Mouse (Mus musculus) hindbrain, embryonic 15.5 days (tissue): ENCODE results near the gene Uba52. TPM values are rescaled to one million over a fixed set of nuclear protein-coding genes. Genes with fewer than 3 reads are reported as not detected.
A peak's percentile ranks its signal among the peaks of the same experiment; 100 is the strongest.

Source experiments
- ATAC-seq: fragments of 200-750 bp; cut with Nextera tagmentation; 2 replicates; pipeline ENCODE4 v1.8.0; 2017; ENCODE audit warnings: low read depth, moderate number of reproducible peaks, moderate TSS enrichment; ENCODE audit not compliant: low FRiP score
- H3K27ac ChIP-seq: fragments of 300-500 bp; sonication (generic); replicated peaks from 2 replicates; pipeline ENCODE4 v1.5.1; 2015; ENCODE audit warnings: mild to moderate bottlenecking, inconsistent platforms
- H3K27me3 ChIP-seq: fragments of 300-500 bp; sonication (generic); 2 replicates; pipeline ENCODE4 v1.6.1; 2015; ENCODE audit warnings: control low read depth, inconsistent platforms
- H3K36me3 ChIP-seq: fragments of 300-500 bp; sonication (generic); 2 replicates; pipeline ENCODE4 v1.6.1; 2015; ENCODE audit warnings: control low read depth, inconsistent platforms
- H3K4me1 ChIP-seq: fragments of 300-500 bp; sonication (generic); replicated peaks from 2 replicates; pipeline ENCODE4 v1.6.1; 2015; ENCODE audit warnings: control low read depth, inconsistent platforms
- H3K4me2 ChIP-seq: fragments of 300-500 bp; sonication (generic); 2 replicates; pipeline ENCODE4 v1.6.1; 2015; ENCODE audit warnings: moderate library complexity, mild to moderate bottlenecking, inconsistent platforms
- H3K4me3 ChIP-seq: fragments of 300-500 bp; sonication (generic); 2 replicates; pipeline ENCODE4 v1.5.1; 2015; ENCODE audit warnings: mild to moderate bottlenecking, inconsistent platforms
- H3K9ac ChIP-seq: fragments of 300-500 bp; sonication (generic); 2 replicates; pipeline ENCODE4 v1.6.1; 2015; ENCODE audit warnings: inconsistent platforms
- H3K9me3 ChIP-seq: fragments of 300-500 bp; sonication (generic); 2 replicates; pipeline ENCODE4 v1.6.1; 2016; ENCODE audit warnings: control low read depth, inconsistent platforms
- WGBS: fragments of 180-500 bp; shearing (Covaris S2); methylation state at CpG from one replicate; pipeline ENCODE4 v1.1.7; 2015; 5-methylcytosine and 5-hydroxymethylcytosine counted together
- polyA plus RNA-seq: library from polyadenylated mRNA; unstranded; fragments of >200 nt; fragmentation: Nextera tagmentation; extraction: Ambion mirVana; gene quantifications from 2 replicates; pipeline ENCODE4 v1.2.1, GENCODE M21; 2015

The Uba52 gene
- polyA plus RNA-seq, 1 experiment from 2014 or later = 652 TPM

DNA sequence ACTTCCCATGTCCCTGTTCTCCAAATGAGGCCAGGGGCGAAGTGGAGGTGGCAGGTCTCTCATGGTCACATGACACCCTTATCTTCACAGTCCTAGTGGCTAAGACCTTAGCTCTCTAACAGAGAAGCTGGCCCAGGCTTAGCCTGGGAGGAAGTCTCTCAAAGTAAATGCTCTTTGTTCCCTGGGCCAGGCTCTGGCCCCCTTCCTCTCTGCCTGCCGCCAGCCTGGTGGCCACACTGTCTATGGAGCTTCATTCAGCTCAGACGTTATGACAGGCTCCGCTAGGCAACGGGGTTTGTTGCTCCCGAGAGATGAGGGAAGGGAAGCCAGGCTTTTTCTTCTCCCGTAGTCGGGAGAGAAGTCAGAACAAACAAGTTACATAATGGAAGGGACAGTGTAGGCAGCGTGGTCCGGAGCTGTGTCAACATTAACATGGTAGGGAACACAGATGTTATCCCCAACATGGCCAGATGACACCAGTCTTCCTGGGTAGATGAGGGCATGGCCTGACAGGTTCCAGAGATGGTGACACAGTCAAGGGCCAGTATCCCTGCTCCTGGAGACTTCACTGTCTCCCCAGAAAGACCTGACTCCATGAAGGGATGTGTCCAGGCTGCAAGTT, 41.2 kb downstream of the Uba52 start:
- Histone ChIP-seq H3K4me1 (peaks cover 17% of the 10 kb centered on the region), H3K27me3 (no peaks in the 10 kb centered on the region), H3K27ac (peak overlapping the region; percentile 33; the same call in 1 of the 2 replicates), H3K9me3 (no peaks in the 10 kb centered on the region), H3K4me3 (no peak overlapping the region), H3K36me3 (no peaks in the 10 kb centered on the region), H3K9ac (no peak overlapping the region), H3K4me2 (no peak overlapping the region)
- ATAC-seq = peak; percentile 46; the same call in 1 of the 2 replicates
- WGBS = 29% methylated on average over 10 of the region's 10 CpGs

DNA sequence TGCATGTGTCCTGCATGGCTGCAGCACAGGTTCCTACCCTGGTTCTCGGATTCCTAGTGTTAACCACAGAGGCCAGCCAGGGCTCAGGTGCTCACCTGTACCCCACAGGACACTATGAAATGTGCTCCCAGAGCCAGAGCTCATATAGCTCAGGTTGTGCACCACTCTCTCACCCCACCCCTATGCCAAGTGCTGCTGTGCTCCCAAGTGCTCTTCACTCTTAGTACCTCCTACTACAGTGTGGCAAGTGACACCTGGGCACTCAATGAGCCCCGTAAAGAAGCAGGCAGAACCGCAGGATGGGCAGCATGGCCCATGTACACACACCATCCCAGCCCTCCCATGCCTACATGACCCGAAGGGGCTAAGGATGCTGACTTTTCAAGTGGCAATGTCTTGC, 41.9 kb downstream of the Uba52 start:
- ATAC-seq = no peak

DNA sequence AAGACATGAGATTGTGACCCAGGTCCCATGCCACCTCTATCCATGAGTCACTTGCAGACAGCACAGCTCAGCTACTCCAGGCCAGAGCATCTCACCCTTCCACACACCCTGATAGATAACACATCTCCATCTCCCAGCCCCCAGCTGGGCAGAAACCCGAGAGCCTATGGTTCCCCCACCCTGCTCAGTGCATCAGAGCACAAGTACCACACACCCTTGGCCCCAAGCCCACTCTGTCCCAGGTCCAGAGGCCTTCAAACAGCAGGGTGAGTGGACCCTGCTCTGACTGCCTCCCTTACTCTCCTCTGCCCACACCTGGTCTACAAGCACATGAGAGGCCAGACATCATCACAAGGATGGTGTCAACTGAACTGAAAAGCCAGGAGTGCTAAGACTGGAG, 42.7 kb downstream of the Uba52 start:
- Histone ChIP-seq H3K27me3 (no peaks in the 10 kb centered on the region), H3K4me2 (no peak overlapping the region), H3K9me3 (no peaks in the 10 kb centered on the region), H3K9ac (no peak overlapping the region), H3K4me3 (no peak overlapping the region), H3K4me1 (peaks cover 23% of the 10 kb centered on the region), H3K27ac (no peak overlapping the region), H3K36me3 (no peaks in the 10 kb centered on the region)
- WGBS = 83% methylated on average over 1 of the region's 1 CpGs
- ATAC-seq = no peak

More for the DNA sequence above, 41.9 kb downstream of the Uba52 start:
- H3K4me2 ChIP-seq = no peak overlapping the region
- 98% methylated on average over 4 of the region's 4 CpGs for WGBS
- peaks cover 17% of the 10 kb centered on the region for H3K4me1 ChIP-seq
- no peak overlapping the region for H3K4me3 ChIP-seq
- H3K36me3 ChIP-seq = no peaks in the 10 kb centered on the region
- H3K27me3 ChIP-seq = no peaks in the 10 kb centered on the region
- 0 out of 2 replicates have a peak overlapping the region, but pooled peaks have one; percentile 33 for H3K27ac ChIP-seq
- H3K9ac ChIP-seq = no peak overlapping the region
- H3K9me3 ChIP-seq = no peaks in the 10 kb centered on the region

DNA sequence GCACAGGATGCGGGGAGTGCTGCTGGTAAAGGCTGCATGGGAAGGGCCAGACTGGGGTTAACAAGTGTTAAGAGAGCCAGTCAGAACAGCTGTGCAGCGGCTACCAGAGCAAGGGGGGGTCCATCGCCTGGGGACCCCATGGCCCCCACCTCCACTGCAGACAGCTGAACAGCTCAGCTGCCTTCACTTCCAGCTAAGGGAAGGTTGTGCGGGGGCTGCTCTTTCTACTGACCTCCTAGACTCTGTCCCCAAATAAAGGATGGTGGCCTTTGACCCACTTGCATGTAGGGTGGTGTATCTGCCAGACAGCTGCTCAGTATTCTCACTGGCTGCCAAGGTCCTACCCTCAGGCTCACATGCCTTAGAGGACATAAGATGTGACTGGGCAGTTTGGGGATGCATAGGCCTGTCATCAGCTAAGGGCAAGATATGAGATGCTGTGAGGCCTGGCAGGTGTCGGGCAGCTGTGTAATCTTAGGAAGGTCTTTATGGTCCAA, 43.3 kb downstream of the Uba52 start:
- 78% methylated on average over 5 of the region's 5 CpGs for WGBS

DNA sequence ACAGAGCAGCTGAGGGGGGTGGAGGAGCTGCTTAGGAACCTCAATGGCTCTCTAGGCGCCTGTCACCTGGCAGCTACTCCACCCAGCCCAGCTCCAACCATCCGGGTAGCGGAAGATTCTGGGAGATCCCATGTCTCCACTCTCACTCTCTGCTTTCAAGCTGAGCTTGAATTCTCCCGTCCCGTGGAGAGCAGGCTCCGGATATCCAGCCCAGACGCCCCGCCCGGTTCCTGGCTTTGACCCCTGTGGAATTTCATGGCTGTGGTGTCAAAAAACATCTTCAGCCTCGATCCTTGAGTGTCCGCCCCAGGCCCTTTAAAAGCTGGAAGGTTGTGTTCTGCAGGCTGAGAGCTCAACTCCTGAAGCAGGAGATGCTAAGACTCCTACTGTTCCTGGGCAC, 43.8 kb downstream of the Uba52 start:
- 73% methylated on average over 11 of the region's 11 CpGs for WGBS
- Histone ChIP-seq H3K36me3 (no peaks in the 10 kb centered on the region), H3K9me3 (no peaks in the 10 kb centered on the region), H3K27me3 (no peaks in the 10 kb centered on the region), H3K9ac (no peak overlapping the region), H3K27ac (no peak overlapping the region), H3K4me3 (no peak overlapping the region), H3K4me2 (no peak overlapping the region), H3K4me1 (peaks cover 23% of the 10 kb centered on the region)
- no peak for ATAC-seq

More for the DNA sequence above, 43.3 kb downstream of the Uba52 start:
- no peak overlapping the region for H3K4me2 ChIP-seq
- no peaks in the 10 kb centered on the region for H3K27me3 ChIP-seq
- no peaks in the 10 kb centered on the region for H3K36me3 ChIP-seq
- H3K4me3 ChIP-seq = no peak overlapping the region
- no peak overlapping the region for H3K27ac ChIP-seq
- H3K4me1 ChIP-seq = peaks cover 23% of the 10 kb centered on the region
- no peak for ATAC-seq
- no peaks in the 10 kb centered on the region for H3K9me3 ChIP-seq
- H3K9ac ChIP-seq = no peak overlapping the region

DNA sequence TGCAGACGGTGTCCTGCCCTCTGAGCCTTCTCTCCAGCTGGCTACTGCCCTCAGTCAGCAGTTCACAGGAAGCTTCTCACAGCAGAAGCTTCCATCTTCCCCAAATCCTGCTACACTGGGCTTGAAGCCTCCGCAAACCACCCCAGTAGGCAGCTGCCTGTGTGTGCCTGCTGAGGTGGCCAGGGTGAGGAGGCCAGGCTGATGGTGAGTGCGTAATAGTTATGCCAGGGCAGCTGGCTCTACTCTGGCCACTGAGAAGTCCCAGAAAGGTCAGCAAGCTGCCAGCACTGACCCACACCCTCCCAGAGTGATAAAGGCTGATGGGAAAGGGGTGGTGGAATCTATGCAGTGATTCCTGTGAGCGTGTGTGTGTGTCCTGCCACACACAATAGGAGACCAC, 44.3 kb downstream of the Uba52 start:
- no peak overlapping the region for H3K4me2 ChIP-seq
- ATAC-seq = no peak
- WGBS = 90% methylated on average over 4 of the region's 4 CpGs
- H3K4me1 ChIP-seq = peaks cover 23% of the 10 kb centered on the region
- no peaks in the 10 kb centered on the region for H3K9me3 ChIP-seq
- H3K36me3 ChIP-seq = no peaks in the 10 kb centered on the region
- no peak overlapping the region for H3K27ac ChIP-seq
- H3K9ac ChIP-seq = no peak overlapping the region
- no peaks in the 10 kb centered on the region for H3K27me3 ChIP-seq
- no peak overlapping the region for H3K4me3 ChIP-seq

DNA sequence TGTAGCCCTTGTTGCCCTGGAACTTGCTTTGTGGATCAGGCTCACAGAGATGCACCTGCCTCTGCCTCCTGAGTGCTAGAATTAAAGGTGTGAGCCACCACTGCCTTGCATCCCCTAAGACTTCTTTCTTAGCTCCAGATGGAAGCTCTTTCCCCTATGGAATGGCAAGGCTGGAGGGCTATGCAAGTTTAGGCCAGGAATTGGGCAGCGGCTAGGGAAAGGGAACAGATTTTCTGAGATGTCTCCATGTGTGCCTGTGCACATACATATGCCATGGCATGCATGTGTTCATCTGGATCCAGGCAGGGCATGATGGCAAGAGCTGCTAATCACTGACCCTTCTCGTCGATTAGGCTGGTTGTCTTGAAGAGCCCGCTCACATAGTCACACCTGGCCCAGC, 44.9 kb downstream of the Uba52 start:
- H3K4me1 ChIP-seq = peaks cover 23% of the 10 kb centered on the region
- no peak overlapping the region for H3K9ac ChIP-seq
- no peaks in the 10 kb centered on the region for H3K27me3 ChIP-seq
- H3K9me3 ChIP-seq = no peaks in the 10 kb centered on the region
- H3K27ac ChIP-seq = no peak overlapping the region
- H3K4me3 ChIP-seq = no peak overlapping the region
- no peak overlapping the region for H3K4me2 ChIP-seq
- 95% methylated on average over 4 of the region's 4 CpGs for WGBS
- H3K36me3 ChIP-seq = no peaks in the 10 kb centered on the region
- no peak for ATAC-seq

DNA sequence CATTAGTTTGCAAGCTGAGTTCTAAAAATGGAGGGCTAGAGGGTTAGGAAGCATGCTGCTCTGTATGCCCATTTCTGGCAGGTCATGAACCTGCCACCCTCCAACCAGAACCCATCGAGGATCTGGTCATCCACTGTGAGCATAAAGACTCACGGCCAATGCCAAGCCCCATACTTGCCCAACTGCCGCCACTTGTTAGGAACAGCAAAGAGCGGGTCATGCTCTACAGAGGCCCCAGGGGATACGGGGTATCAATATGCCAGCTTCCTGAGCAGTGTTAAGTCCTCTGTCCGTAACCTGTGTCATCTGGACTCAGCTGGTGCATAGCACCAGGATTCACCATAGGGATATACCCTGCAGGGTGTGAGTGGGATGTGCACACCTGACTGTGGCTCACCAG, 46.4 kb downstream of the Uba52 start:
- H3K9me3 ChIP-seq = no peaks in the 10 kb centered on the region
- no peaks in the 10 kb centered on the region for H3K27me3 ChIP-seq
- H3K9ac ChIP-seq = no peak overlapping the region
- no peak overlapping the region for H3K4me2 ChIP-seq
- H3K27ac ChIP-seq = no peak overlapping the region
- no peaks in the 10 kb centered on the region for H3K36me3 ChIP-seq
- ATAC-seq = no peak
- WGBS = 88% methylated on average over 6 of the region's 6 CpGs
- peaks cover 15% of the 10 kb centered on the region; the same call in 1 of the 2 replicates for H3K4me1 ChIP-seq
- no peak overlapping the region for H3K4me3 ChIP-seq

DNA sequence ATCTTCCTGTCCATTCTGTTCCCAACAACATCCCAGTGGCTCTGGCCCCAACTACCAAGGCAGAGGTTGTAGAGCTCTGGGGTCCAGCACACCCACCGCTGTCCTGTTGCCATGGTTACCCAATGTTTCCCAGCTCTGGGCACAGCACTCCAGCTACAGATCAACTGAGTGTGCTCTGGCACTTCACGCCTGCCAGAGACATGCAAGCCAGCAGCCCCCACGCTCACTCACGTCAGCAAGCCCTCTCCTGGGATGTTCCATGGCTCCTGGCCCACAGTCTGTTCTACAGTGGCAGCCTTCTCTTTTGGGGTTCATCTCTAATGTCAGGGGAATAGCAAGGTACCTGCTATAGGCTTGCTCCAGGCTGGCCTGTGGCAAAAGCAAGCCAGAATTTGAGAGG, 47.3 kb downstream of the Uba52 start:
- ATAC-seq = no peak
- H3K9ac ChIP-seq = no peak overlapping the region
- no peak overlapping the region for H3K4me3 ChIP-seq
- no peaks in the 10 kb centered on the region for H3K27me3 ChIP-seq
- 44% methylated on average over 4 of the region's 4 CpGs for WGBS
- H3K4me2 ChIP-seq = no peak overlapping the region
- no peaks in the 10 kb centered on the region for H3K9me3 ChIP-seq
- H3K36me3 ChIP-seq = no peaks in the 10 kb centered on the region
- 0 out of 2 replicates have a peak, but pooled peaks cover 9% of the 10 kb centered on the region for H3K4me1 ChIP-seq
- no peak overlapping the region for H3K27ac ChIP-seq

DNA sequence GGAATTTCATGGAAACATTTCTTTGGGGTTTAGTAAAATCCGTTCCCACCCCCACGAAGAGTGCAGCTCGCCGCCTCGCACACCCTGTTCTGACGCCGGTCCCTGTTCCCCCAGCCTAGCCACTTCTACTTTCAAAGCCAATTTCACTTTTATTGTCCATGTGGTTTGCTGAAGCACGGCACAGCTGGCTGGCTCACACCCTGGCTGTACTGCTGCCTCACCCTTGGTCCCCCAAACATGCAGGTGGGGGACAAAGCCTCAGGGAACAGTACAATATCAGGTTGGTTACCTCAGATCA, 48.1 kb downstream of the Uba52 start:
- Histone ChIP-seq H3K4me3 (no peak overlapping the region), H3K9me3 (no peaks in the 10 kb centered on the region), H3K27ac (no peak overlapping the region), H3K27me3 (no peaks in the 10 kb centered on the region), H3K36me3 (no peaks in the 10 kb centered on the region), H3K4me2 (no peak overlapping the region), H3K4me1 (0 out of 2 replicates have a peak, but pooled peaks cover 6% of the 10 kb centered on the region), H3K9ac (no peak overlapping the region)
- WGBS = 93% methylated on average over 8 of the region's 8 CpGs
- ATAC-seq = no peak

DNA sequence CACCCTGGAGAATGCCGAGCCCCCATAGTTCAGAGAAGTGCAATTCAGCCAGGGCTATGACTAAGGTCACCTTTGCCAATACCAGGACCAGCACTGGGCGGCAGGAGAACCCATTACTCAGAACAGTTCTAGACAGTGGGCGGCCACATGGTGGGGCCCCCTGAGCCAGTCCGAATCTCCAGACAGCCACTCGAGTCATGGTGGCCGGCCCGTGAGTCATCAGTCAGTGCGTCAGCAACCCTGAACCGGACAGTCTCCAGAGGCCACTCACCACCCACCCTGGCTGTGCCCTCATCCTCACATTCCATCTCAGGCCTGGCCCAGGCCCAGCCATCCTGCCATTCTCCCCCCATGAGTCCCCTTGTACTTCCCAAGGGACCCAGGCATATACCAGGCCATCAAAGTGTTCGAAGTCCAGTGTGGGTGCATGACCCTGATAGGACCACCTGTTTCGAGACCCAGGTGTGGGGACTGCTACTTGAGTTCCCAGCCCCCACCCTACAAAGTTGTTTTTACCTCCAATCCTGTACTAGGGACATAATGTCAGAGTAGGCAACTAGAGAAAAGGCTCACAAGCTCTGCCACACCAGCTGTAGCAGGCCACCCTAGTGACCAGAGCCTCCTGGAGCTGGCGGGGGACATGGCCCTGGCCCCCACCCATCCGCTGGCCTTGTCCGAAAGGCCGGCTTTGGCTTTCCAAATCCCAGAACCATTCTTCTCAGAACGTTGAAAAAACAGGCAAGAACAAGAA, 48.7 kb downstream of the Uba52 start:
- no peak for ATAC-seq

DNA sequence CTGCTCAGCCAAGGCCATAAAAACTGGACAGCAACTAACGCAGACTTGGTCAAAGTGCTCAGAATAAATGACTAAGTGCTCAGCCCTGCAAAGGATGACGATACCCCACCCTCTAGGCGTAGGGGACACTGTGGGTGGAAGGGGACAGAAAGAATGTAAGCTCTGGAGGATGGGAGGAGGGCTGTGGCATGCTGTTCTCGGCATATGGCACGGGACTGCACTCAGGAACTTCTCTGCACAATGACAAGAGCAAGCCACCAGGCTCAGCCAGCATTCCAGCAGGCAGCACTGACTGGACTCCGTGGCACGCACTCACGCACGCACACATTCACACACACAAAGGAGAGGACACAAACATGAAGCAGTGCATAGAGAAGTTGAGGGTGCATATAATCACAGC, 50.0 kb downstream of the Uba52 start:
- H3K9ac ChIP-seq = no peak overlapping the region
- no peak overlapping the region for H3K4me3 ChIP-seq
- no peaks in the 10 kb centered on the region for H3K27me3 ChIP-seq
- no peaks in the 10 kb centered on the region for H3K9me3 ChIP-seq
- H3K4me1 ChIP-seq = 0 out of 2 replicates have a peak, but pooled peaks cover 6% of the 10 kb centered on the region
- H3K36me3 ChIP-seq = no peaks in the 10 kb centered on the region
- WGBS = 75% methylated on average over 9 of the region's 9 CpGs
- no peak overlapping the region for H3K27ac ChIP-seq
- no peak overlapping the region for H3K4me2 ChIP-seq
- no peak for ATAC-seq

More for the DNA sequence above, 48.7 kb downstream of the Uba52 start:
- Histone ChIP-seq H3K4me1 (0 out of 2 replicates have a peak, but pooled peaks cover 6% of the 10 kb centered on the region), H3K4me2 (no peak overlapping the region), H3K9me3 (no peaks in the 10 kb centered on the region), H3K27me3 (no peaks in the 10 kb centered on the region), H3K4me3 (no peak overlapping the region), H3K27ac (no peak overlapping the region), H3K9ac (no peak overlapping the region), H3K36me3 (no peaks in the 10 kb centered on the region)
- WGBS = 87% methylated on average over 16 of the region's 16 CpGs
